ENCODE assay signal across 9 mouse cellular contexts in genomic region chr12:112457839-112458238, GRCm38 (mm10). TPM values are rescaled to one million over a fixed set of nuclear protein-coding genes. Genes with fewer than 3 reads are reported as not detected.
A peak's percentile ranks its signal among the peaks of the same experiment; 100 is the strongest.
DNase-seq lines count a peak whose midpoint lies in the region; ATAC-seq and TF ChIP-seq lines count a peak whose summit lies in the region.
"Had no signal": no experiment of that assay in that cellular context is flagged by ENCODE, and none has a peak within 500 bp of the region (broad histone marks: within the 10 kb centered on the region; RNA-seq: fewer than 3 reads in every experiment).

No protein-coding gene starts in this region.

- no peaks in the 10 kb centered on the region for H3K27me3 ChIP-seq in lung, postnatal 0 days (replicated peaks; ENCODE audit: insufficient read depth, low read length)

- no peak overlapping the region for H3K9ac ChIP-seq in lung, postnatal 0 days (replicated peaks; ENCODE audit: low read depth)

- H3K27ac ChIP-seq in lung, postnatal 0 days (ENCODE audit: low read length), result no peak overlapping the region
- no peak overlapping the region for H3K27ac ChIP-seq in left cerebral cortex, adult 2 months

- TF ChIP-seq EP300 in lung, postnatal 0 days (IDR thresholded peaks at IDR 0.05), result no peak

- no peak for TF ChIP-seq CTCF in lung, postnatal 0 days (IDR thresholded peaks at IDR 0.05)
- no peak; the same call in 1 of the 2 replicates for TF ChIP-seq CTCF in left cerebral cortex, adult 2 months (IDR thresholded peaks at IDR 0.05)

- no peaks in the 10 kb centered on the region for H3K4me1 ChIP-seq in lung, postnatal 0 days (ENCODE audit: insufficient read depth, low read depth, low read length)

- H3K4me3 ChIP-seq in lung, postnatal 0 days (ENCODE audit: low read depth, low read length), result no peak overlapping the region
- H3K4me3 ChIP-seq in left cerebral cortex, adult 2 months, result no peak overlapping the region
- H3K4me3 ChIP-seq: megakaryocyte, embryonic 14.5 days had no signal

- H3K4me2 ChIP-seq in lung, postnatal 0 days (replicated peaks; ENCODE audit: low read depth, low read length), result no peak overlapping the region

- no peaks in the 10 kb centered on the region for H3K36me3 ChIP-seq in lung, postnatal 0 days (ENCODE audit: insufficient read depth, low read length)

- peak; percentile 19 for DNase-seq in lung, postnatal 0 days (ENCODE audit: low spot score)
- DNase-seq in lung, postnatal 36 days, result no peak
- DNase-seq in frontal cortex, adult 2 months (ENCODE audit: extremely low spot score in 1 of 2, low spot score in 1 of 2), result peak; percentile 74 to 87
- DNase-seq in left cerebral cortex, adult 2 months (ENCODE audit: extremely low spot score in 1 of 2, low spot score in 2 of 2), result peak; percentile 60
- DNase-seq in right cerebral cortex, postnatal 14 days, result peak; percentile 48
- DNase-seq in urinary bladder, postnatal 10 days (ENCODE audit: low spot score), result no peak
- DNase-seq in urinary bladder, postnatal 4 days (ENCODE audit: low spot score in 2 of 2), result no peak

- no peaks in the 10 kb centered on the region for H3K9me3 ChIP-seq in lung, postnatal 0 days (ENCODE audit: low read length)
- H3K9me3 ChIP-seq: megakaryocyte, embryonic 14.5 days had no signal

- ATAC-seq in lung, postnatal 0 days, result peak; percentile 56
- ATAC-seq in megakaryocyte progenitor cell, adult 5-6 weeks (replicated peaks; ENCODE audit: poor library complexity), result no peak

- intact Hi-C loops in left cerebral cortex, adult 2 months (cut with DNase I), result no loop called here

- 50% methylated on average over 4 of the region's 4 CpGs for WGBS in lung, postnatal 0 days

RNA-seq across cellular contexts. Expression of gene A530016L24Rik, which starts 31.4 kb away (rescaled TPM):
- polyA plus RNA-seq in lung, postnatal 0 days (2015; fragmentation: Nextera tagmentation; extraction: Ambion mirVana), result 0.04 TPM in 1 of 2 replicates, not detected in the other
- 0.04 TPM in 2 replicates for polyA plus RNA-seq in frontal cortex, adult 2 months (2012; rRNA removed)
- not detected for total RNA-seq in left cerebral cortex, adult 2 months (2021)
- total RNA-seq in megakaryocyte progenitor cell, adult 5-6 weeks (2015), result not detected in 2 replicates
- not detected in 2 replicates for total RNA-seq in megakaryocyte progenitor cell, adult 5-6 weeks (2017)

RNA-seq across cellular contexts. Expression of gene Tmem179, which starts 58.7 kb away (rescaled TPM):
- 0.07 TPM in 1 of 2 replicates, not detected in the other for polyA plus RNA-seq in lung, postnatal 0 days (2015; fragmentation: Nextera tagmentation; extraction: Ambion mirVana)
- polyA plus RNA-seq in frontal cortex, adult 2 months (2012; rRNA removed), result 116 and 119 TPM in 2 replicates
- 100 to 1,000 TPM; 122 TPM for total RNA-seq in left cerebral cortex, adult 2 months (2021)
- not detected in 2 replicates for total RNA-seq in megakaryocyte progenitor cell, adult 5-6 weeks (2015)
- total RNA-seq in megakaryocyte progenitor cell, adult 5-6 weeks (2017), result not detected in 2 replicates

Comparison
In these comparisons a context has a peak if more than half of its experiments do, and no peak if none do; other contexts are left out.
1. DNase-seq: peak in lung, postnatal 0 days (single experiment), frontal cortex, adult 2 months (2 of 2), left cerebral cortex, adult 2 months (2 of 2) and right cerebral cortex, postnatal 14 days (single experiment); none in lung, postnatal 36 days (single experiment), urinary bladder, postnatal 10 days (single experiment) and urinary bladder, postnatal 4 days (0 of 2).
2. RNA of gene Tmem179, which starts 58.7 kb away (total RNA-seq): 122 TPM in left cerebral cortex, adult 2 months; not detected in megakaryocyte progenitor cell, adult 5-6 weeks; every median in the first group is over 100 times any median in the second.